Mouse (Mus musculus) ovary, adult 10 weeks (tissue): ENCODE results near the gene Aldh1l1. TPM values are rescaled to one million over a fixed set of nuclear protein-coding genes. Genes with fewer than 3 reads are reported as not detected.

Source experiments
- polyA plus RNA-seq: library from polyadenylated mRNA; stranded (reverse); fragments of 350-450 nt; fragmentation: Illumina TruSeq; extraction: RNeasy Lipid Tissue Mini Kit (QIAGEN cat#74804); gene quantifications from one replicate; pipeline ENCODE4 v1.2.3, GENCODE M21; 2014

The Aldh1l1 gene
- 0.74 TPM for polyA plus RNA-seq

DNA sequence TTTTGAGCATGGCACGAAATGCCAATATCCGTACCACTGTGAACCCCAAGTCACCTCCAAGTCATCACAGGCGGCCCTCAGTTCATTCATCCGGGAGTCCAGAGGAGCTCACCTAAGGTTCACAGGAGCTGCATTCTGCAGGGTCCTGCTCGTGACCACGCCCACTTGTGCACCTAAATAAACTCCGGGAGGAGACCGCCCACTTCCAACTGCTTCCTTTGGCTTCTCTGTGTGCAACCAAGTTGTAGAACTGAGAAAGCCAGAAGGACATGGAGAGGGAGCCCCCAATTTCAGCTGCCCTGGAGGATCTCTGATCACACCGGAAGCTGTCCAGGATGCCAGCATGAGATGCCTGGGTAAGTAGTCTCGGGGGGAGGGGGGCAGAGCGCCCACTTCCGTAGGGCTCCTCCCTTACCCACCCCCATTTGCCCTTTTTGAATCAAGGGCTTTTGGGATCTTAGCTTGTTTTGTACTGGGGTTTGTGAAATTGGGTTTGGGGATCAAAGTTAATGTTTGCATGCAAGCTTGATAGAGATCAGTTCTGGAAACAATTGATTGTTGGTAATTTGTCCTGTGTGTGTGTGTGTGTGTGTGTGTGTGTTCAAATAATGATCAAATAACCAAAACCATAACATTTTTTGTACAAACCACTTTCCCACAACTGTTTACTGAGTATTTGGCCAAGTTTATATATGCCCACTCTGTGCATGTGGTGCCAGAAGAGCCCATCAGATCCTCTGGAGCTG, at the start of gene Aldh1l1:
Gene Aldh1l1 (plus strand): TSS at position 252 of the 746 bp plus-strand sequence.

DNA sequence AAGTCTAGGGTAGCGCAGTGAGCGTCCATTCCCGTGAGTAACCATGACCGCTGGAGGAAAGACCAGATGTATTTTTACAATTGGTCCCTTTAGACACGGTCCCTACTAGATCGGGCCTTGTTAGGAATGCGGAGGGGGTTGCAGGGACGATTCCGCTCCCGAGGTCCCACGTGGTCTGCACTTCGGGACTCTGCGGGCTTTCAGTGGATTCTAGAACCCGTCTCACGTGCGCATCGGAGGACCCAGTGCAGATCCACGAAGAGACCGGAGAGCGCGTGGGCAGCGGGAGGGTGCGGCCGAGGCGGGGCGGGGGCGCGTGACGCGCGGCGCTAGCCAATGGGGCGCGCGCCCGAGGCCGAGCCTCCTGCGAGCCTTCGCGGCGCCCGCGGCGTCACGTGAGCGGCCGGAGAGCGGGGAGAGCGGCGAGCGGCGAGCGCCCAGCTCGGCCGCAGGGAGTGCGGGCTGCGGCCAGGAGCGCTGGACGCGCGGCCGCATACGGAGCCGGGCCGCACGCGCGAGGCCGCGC, 24.0 kb upstream of the Aldh1l1 start, which contains the start of gene Klf15:
Gene Klf15 (plus strand): TSS at position 396 of the 526 bp plus-strand sequence.

DNA sequence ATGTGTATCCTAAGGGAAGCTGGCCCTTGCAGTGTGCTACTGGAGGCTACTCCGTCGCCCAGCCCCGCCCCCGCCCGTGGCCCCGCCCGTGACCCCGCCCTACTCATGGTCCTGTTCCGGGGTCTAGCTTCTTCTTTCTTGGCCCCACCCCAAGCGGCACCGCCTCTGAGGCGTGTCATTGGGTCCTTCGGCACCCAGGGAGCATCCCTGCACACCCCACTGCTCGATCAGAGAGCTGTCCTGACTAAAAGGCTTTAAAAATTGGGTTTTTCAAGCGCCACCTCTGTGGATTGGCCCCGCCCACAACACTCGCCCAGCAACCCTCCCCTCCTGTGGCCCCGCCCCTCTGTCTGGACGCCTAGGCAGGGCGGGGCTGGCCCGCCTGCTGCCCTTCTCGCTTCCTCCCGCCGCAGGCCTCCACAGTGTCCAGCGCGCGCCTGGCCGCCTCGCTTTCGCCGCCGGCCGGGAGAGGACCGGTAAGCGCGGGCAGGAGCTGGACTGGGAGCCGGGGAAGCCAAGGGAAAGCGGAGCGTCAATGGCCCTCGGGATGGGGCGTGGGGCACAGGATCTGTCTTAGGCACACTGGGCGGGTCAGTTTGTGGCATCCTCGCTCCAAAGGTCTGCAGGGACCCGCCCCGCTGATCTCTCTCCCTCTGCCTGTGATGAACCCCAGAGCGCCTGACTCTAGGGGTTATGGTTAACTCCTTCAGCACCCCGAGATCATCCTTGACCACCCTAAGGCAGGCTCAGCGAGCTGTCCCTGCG, 118.5 kb downstream of the Aldh1l1 start, which contains the start of gene Slc41a3:
Gene Slc41a3 (plus strand): TSS at position 193 of the 765 bp plus-strand sequence.

Other genes with a start within 250 kb of the Aldh1l1 start
- not detected for gene Vmn1r54, start 240.1 kb upstream of the Aldh1l1 start, polyA plus RNA-seq
- not detected for gene BC048671, start 185.2 kb upstream of the Aldh1l1 start, polyA plus RNA-seq
- gene Chst13, start 161.2 kb upstream of the Aldh1l1 start, polyA plus RNA-seq: not detected
- gene Uroc1, start 153.1 kb upstream of the Aldh1l1 start, polyA plus RNA-seq: not detected
- gene Zxdc, start 116.9 kb upstream of the Aldh1l1 start, polyA plus RNA-seq: 20.8 TPM
- 0.37 TPM for gene Cfap100, start 57.6 kb upstream of the Aldh1l1 start, polyA plus RNA-seq
- 5.7 TPM for gene Klf15, start 23.9 kb upstream of the Aldh1l1 start, polyA plus RNA-seq
- gene Slc41a3, start 118.3 kb downstream of the Aldh1l1 start, polyA plus RNA-seq: 0.37 TPM